Mouse (Mus musculus) liver, embryonic 14.5 days (tissue): Measurements from ENCODE around the gene Nxpe3.

Source experiments
- CTCF ChIP-seq: IDR thresholded peaks from 2 replicates; pipeline ENCODE4 v1.5.1; 2016; ENCODE audit warnings: antibody characterized with exemption, low read depth, control low read depth
- EP300 ChIP-seq: IDR thresholded peaks from 2 replicates; pipeline ENCODE4 v1.6.1; 2016; ENCODE audit warnings: antibody characterized with exemption, low read depth

DNA sequence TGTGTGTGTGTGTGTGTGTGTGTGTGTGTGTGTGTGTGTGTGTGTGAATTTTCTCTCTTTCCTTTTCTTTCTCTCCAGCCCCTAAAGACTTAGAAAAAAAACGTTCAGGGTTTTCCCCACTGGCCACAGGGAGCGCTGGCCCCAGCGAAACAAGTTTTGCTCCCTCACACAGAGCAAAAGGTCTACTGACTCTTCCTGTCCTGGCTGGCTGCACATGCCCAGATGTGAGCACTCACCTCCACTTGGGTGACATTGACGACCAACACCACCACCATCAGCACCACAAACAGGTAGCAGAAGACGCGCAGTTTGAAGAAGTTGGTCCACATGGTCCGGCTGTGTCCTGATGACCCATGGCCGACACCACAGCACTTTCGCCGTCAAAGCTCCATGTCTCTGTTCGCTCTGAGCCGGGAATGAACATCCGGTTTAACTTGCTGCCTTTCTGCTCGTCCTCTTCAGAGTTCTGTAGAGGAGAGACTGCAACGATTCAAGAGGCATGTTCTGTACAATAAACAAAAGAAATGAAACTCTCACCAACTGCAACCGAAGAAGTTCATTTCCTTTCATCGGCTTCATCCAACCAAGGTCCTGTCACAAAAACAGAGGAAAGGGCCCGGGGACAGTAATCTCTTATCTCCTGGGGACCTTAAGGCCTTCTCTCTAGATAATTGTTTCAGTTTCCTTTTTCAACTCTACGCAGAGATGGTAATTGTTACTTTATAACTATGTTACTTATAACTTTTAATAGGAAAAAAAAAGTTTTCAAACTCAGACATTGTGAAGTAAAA is 4.5 kb downstream of the Nxpe3 start:
- TF ChIP-seq CTCF (no peak), EP300 (no peak)
